Mouse (Mus musculus): Measurements from ENCODE around the gene Ppm1j. TPM values are rescaled to one million over a fixed set of nuclear protein-coding genes. Genes with fewer than 3 reads are reported as not detected.
A peak's percentile ranks its signal among the peaks of the same experiment; 100 is the strongest.

The Ppm1j gene
- total RNA-seq, 2 experiments from 2014 or later: 19.0 to 26.8 TPM

GRCm38 (mm10) chr3:104782061-104782681 lies 1.3 kb downstream of the Ppm1j start:
- peak in 1 of 2 experiments; percentile 65 for DNase-seq (ENCODE audit: low spot score in 2 of 2)

- no peak for DNase-seq (ENCODE audit: low spot score in 2 of 2)
Measured at GRCm38 (mm10) chr3:104783971-104784500, 3.2 kb downstream of the Ppm1j start.

GRCm38 (mm10) chr3:104785284-104785683 lies 4.4 kb downstream of the Ppm1j start:
- DNase-seq (ENCODE audit: low spot score in 2 of 2): no peak

- DNase-seq (ENCODE audit: low spot score in 2 of 2): no peak
Measured at GRCm38 (mm10) chr3:104788075-104788474, 7.2 kb downstream of the Ppm1j start, which contains the start of gene Rhoc. Gene Rhoc, plus strand, starts transcription at chr3:104788375.

DNA sequence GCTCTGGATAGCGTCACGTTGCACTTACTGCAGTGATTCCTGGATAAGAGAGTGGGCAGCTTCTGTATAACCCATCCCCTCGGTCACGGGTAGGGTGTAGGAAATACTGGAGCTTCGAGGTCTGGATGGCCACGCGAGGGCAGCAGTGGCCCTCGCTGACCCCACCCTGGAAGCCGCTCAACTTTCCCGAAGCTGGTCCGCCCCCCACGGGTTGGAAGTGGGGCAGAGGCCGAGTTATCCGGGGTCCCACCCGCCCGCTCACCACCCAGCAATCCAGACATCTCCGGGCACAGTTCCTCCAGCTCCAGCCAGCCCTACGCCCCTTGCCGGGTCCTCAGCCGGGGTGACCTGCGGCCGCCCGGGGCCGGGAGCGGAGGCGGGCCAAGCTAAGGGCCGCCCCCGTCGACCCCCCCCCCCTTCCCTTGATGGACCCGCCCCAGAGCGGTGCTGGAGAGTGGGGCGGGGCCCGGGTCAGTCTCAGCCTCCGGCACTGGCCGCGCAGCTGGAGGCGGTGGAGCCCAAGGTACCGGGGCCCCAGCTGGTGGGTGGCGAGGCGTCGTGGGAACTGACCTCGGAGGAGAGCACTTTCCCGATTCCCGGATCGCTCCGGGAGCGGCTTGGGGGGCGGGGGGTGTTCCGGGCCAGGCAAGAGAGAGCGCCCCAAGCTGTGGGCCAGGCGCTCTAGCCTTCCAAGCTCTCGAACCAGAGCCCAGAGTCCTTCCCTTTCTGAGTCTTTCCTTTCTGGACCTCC lies 7.9 kb downstream of the Ppm1j start:
- DNase-seq (ENCODE audit: low spot score in 2 of 2): peak; percentile 84 to 88

DNA sequence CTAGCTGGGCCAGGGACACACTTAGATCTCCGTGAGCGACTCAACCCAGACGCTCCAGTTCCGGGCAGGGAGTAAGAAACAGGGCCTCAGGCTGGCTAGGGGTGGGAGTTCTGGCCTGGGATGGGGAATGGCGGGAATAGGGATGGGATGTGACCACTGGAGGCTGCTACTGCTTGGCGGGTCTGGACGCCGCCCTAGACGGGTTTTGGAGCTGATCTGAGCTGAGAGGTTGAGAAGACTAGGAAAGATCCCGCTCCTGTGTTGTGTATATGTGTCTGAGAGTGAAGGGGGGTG lies 8.4 kb downstream of the Ppm1j start:
- DNase-seq (ENCODE audit: low spot score in 2 of 2): peak in 1 of 2 experiments; percentile 47

DNA sequence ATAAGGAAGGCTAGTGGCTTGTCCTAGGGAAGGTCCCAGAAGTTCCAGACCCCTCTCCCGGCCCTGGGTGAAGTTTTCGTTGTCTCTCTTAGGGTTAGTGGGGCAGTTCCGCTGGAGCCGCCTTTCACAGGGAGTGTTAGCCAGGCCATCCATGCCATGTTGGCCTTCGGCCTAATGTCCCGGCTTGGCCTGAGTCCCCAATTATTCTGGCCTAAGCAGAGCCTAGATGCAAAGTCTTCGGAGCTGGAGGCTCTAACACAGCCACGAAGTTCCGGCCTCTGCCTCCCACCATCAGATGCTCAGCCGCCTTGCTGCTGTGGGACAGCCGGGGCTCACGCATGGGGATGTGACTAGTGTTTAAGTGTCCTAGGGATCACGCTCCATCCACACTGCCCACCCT lies 9.0 kb downstream of the Ppm1j start:
- DNase-seq (ENCODE audit: low spot score in 2 of 2): peak in 1 of 2 experiments; percentile 45

GRCm38 (mm10) chr3:104790401-104790937 lies 9.6 kb downstream of the Ppm1j start:
- peak in 1 of 2 experiments; percentile 51 for DNase-seq (ENCODE audit: low spot score in 2 of 2)

- no peak for DNase-seq (ENCODE audit: low spot score in 2 of 2)
Measured at GRCm38 (mm10) chr3:104791017-104791416, 10.2 kb downstream of the Ppm1j start.

DNA sequence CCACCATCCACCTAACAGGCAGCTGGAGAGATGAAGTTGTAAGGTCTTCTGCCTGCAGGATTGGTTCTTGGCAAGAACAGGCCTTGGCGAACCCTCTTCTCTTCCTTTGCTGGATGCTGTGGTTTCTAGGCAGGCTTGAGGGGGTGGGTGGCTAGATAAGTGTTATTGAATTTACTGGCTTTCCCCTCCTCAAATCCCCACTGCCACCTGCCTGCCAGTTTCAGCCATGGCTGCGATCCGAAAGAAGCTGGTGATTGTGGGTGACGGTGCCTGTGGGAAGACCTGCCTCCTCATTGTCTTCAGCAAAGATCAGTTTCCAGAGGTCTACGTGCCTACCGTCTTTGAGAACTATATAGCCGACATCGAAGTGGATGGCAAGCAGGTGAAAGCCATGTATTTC lies 10.8 kb downstream of the Ppm1j start:
- no peak for DNase-seq (ENCODE audit: low spot score in 2 of 2)

DNA sequence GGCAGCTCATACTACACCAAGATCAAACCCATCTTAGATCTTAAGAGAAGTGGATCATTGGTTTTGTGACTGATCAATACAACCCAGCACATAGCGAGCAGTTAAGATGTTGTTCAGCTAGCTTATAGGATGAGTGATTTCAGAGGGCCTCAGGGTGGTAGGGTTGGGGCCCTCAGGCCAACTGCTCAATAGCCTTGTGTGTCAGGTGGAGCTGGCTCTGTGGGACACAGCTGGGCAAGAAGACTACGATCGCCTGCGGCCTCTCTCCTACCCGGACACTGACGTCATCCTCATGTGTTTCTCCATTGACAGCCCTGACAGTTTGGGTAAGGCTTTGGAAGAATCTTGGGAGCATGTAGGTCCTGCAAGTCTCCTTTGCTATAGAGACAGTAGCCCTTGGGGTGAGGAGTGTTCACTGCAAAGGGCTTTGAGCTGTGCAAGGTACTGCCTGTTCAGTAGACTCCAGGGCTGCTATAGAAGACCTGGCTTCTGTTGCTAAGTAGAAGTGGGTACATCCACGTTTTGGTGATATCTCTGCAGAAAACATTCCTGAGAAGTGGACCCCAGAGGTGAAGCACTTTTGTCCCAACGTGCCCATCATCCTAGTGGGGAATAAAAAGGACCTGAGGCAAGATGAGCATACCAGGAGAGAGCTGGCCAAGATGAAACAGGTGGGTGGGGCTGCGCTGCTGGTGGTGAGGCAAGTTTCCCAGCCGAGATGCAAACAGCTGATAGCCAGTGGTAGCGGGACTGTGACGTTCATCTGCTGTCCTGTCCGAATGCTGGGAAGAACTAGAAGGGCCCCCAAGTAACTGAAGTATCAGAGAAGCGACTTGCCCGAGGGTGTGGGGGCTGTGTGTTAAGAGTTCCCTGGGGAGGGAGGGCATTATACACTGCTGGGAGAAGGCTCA lies 11.8 kb downstream of the Ppm1j start:
- no peak for DNase-seq (ENCODE audit: low spot score in 2 of 2)

GRCm38 (mm10) chr3:104793871-104794828 lies 13.3 kb downstream of the Ppm1j start:
- DNase-seq (ENCODE audit: low spot score in 2 of 2): peak; percentile 94 to 95

GRCm38 (mm10) chr3:104794953-104795470 lies 14.2 kb downstream of the Ppm1j start:
- DNase-seq (ENCODE audit: low spot score in 2 of 2): no peak

DNA sequence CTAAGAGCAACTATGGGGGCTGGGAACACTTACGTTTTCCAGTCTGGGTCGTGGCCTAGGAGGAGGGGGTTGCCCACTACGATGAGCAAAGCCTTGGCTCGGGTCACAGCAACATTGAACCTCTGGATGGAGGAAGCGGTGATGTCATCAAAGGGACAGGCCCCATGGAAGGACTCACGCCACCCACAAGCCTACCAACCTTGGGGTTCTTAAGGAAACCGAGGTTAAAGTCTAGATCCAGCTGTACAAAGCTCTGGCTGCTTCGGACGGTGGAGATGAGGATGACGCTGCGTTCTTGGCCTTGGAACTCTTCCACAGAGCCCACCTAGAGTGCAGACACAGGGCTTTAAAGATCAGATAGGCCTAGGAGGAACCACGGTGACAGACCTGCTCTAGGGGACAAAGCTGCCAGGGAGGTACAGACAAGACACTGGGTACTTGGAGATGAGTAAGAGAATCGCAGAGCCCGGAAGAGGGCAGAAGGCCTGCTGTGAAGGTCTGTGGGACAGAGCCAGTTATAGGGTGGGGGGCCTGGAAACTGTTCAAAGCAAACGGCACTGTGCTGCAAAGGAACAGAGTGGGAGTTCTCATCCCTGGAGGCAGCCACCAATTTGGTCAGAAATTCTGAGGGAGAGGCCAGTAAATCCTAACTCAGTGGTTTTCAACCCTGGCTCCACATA lies 14.9 kb downstream of the Ppm1j start:
- no peak for DNase-seq (ENCODE audit: low spot score in 2 of 2)

GRCm38 (mm10) chr3:104796430-104797082 lies 15.7 kb downstream of the Ppm1j start:
- DNase-seq (ENCODE audit: low spot score in 2 of 2): no peak

DNA sequence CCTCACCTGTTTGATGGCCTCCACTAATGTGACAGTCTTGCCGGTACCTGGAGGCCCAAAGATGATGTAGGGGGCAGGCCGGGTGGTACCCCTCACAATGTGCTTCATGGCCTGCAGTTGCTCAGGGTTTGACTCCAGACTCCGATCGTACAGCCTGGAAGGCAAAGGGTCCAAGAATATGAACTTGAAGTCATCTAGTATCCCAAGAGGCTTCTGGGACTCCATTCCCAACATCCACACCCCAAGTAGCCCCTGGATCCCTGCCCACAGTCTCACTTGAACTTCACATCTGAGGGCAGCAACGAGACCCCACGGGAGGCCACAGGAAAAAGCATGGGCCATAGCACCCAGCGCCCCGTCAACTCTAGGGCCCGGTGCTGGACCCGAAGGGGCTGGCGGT lies 19.8 kb downstream of the Ppm1j start:
- no peak for DNase-seq (ENCODE audit: low spot score in 2 of 2)

- DNase-seq (ENCODE audit: low spot score in 2 of 2): no peak
Measured at GRCm38 (mm10) chr3:104801481-104801880, 20.6 kb downstream of the Ppm1j start.

DNA sequence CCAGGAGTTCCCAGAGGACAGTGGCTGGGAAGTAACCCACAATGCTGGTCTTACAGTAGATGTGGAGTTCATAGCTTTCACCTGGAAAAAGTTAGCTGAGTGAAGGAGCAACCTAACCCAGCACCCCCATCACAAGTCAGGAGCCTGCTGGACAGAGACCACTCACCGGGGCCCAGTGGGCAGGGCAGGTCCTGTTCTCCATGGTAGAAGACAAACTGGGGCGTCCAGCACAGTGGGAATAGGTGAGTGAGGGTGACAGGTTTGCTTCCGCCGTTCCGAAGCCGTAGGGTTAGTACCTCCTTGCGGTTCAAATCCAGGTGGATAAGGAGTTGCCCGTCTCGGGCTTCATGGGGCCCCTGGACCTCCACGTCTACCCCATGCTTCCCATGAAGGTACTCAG lies 23.5 kb downstream of the Ppm1j start:
- DNase-seq (ENCODE audit: low spot score in 2 of 2): no peak

DNA sequence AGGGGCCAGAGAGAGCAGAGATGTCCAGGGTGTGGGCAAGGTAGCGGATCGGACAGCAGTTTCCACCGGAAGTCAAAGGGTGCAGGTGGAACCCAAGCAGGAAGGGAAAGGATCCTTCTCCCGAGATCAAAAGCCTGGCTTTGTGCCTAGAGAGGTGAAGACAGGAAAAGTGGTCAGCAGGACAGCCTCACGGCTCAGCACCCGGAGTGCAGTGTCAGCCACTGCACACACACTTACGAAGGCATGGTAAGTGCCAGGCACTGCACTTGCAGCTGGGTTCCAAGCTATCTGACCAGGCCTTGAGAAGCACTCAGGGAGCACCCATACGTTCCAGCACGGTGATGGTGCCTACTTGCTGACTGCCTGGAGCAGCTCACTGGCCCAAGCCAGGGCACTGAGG lies 24.7 kb downstream of the Ppm1j start:
- DNase-seq (ENCODE audit: low spot score in 2 of 2): no peak
